In the genomic region with DNA sequence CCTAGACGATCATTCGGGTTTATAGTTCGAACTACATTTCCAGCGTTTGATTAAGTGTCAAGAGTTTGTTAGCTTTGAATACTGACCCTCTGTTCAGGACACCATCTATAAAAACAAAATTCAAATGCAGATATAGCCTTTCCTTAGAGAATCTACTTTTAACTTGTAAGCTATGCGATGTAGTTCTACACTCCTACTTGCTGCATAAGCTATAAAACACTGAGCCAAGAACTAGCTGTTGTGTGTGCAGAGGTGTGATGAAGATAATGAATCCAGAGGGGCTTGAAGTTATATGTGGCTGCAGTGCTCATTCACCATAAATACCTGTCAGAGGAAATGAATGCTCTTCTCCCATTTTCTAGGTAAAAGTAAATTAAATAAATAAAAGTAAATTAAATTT, we compare ENCODE assay signal across 16 mouse cellular contexts.
"Had no signal": no experiment of that assay in that cellular context is flagged by ENCODE, and none has a peak within 500 bp of the region (broad histone marks: within the 10 kb centered on the region; RNA-seq: fewer than 3 reads in every experiment).

No protein-coding gene starts in this region.

- H3K36me3 ChIP-seq: neural tube, embryonic 13.5 days; neural tube, embryonic 15.5 days; stomach, embryonic 15.5 days had no signal

- H3K27me3 ChIP-seq: neural tube, embryonic 13.5 days; neural tube, embryonic 15.5 days; stomach, embryonic 15.5 days had no signal

- H3K4me3 ChIP-seq: neural tube, embryonic 13.5 days; neural tube, embryonic 15.5 days; stomach, embryonic 15.5 days had no signal

- H3K27ac ChIP-seq: neural tube, embryonic 13.5 days; neural tube, embryonic 15.5 days; stomach, embryonic 15.5 days; stomach, postnatal 0 days had no signal

- H3K4me2 ChIP-seq: neural tube, embryonic 13.5 days; neural tube, embryonic 15.5 days; stomach, embryonic 15.5 days had no signal

- H3K9me3 ChIP-seq: neural tube, embryonic 13.5 days; neural tube, embryonic 15.5 days; stomach, embryonic 15.5 days had no signal

- DNase-seq: retina, postnatal 1 day; right cerebral cortex, adult 18-20 months; right cerebral cortex, postnatal 14 days; right cerebral cortex, postnatal 25 days; right cerebral cortex, postnatal 4 days; spleen, adult 18-20 months; thymus, adult 18-20 months; thymus, adult 2 months; thymus, postnatal 14 days; thymus, postnatal 25 days; thymus, postnatal 36 days; thymus, postnatal 4 days had no signal

- H3K4me1 ChIP-seq: neural tube, embryonic 13.5 days; neural tube, embryonic 15.5 days; stomach, embryonic 15.5 days had no signal

- H3K9ac ChIP-seq: neural tube, embryonic 13.5 days; neural tube, embryonic 15.5 days; stomach, embryonic 15.5 days had no signal
